Mouse (Mus musculus) bone marrow macrophage, adult 2 months (primary cell): Measurements from ENCODE around the gene Uqcc1.

Source experiments
- CTCF ChIP-seq: IDR thresholded peaks from 2 replicates; pipeline ENCODE4 v1.5.1; 2012; ENCODE audit warnings: low read depth, mild to moderate bottlenecking, low read length, moderate library complexity
- POLR2A ChIP-seq: IDR thresholded peaks from 2 replicates; pipeline ENCODE4 v1.6.1; 2012; ENCODE audit warnings: mild to moderate bottlenecking, low read depth, low read length, borderline replicate concordance

DNA sequence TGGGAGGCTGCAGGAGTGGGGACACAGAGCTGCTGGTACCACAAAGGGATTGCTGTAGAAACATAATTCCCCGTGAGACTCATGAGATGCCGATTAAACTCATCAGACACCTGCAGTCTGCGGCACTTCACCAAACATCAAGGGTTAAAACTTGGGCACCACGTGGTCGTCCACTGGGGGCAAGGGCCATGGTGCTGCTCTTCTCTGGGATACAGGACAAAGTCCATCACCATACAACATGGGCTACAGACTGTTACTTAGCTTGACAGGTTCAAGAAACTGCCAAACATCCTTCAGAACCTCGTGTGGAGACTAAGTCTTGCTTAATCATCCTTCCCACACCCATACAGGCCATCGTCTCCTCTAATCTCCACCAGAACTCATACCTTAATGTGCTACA is 70.0 kb downstream of the Uqcc1 start:
- no peak for TF ChIP-seq CTCF
- TF ChIP-seq POLR2A = no peak
